In the genomic region with DNA sequence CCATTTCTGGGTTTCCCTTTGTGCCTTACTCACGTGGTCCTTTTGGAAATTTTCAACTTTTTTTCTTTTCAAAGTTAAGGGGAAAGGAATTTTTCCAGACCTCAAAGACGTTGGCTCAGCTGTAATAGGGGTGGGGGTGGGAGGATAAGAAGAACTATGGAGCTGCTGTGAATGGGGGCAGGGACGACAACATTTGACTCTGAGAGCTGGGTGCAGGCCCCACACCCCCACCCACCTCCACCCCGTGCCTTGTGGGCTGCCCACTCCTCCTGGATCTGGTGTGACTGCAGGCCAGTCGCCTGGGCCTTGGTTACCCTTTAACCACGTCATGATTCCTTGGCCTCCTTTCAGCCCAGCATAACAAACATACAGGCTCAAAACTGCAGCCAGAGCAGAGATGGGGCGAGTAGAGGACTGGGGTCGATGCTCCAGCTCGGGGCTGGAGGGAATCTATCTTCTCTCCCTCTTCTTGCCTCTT, we compare ENCODE assay signal across 10 mouse cellular contexts.
DNase-seq lines count a peak whose midpoint lies in the region; ATAC-seq and TF ChIP-seq lines count a peak whose summit lies in the region.
"Had no signal": no experiment of that assay in that cellular context is flagged by ENCODE, and none has a peak within 500 bp of the region (broad histone marks: within the 10 kb centered on the region; RNA-seq: fewer than 3 reads in every experiment).

No protein-coding gene starts in this region.

- no peak for ATAC-seq in heart, embryonic 13.5 days (ENCODE audit: extremely low read depth, insufficient number of reproducible peaks, low FRiP score, low TSS enrichment)
- ATAC-seq in Patski = peak; percentile 73
- ATAC-seq in kidney, embryonic 14.5 days (ENCODE audit: low FRiP score, low TSS enrichment) = peak; percentile 32; the same call in 1 of the 2 replicates
- ATAC-seq in liver, embryonic 14.5 days (ENCODE audit: insufficient read depth) = peak; percentile 39; the same call in 1 of the 2 replicates
- no peak for ATAC-seq in activated CD4-positive, CD25-positive, alpha-beta regulatory T cell, adult 4 months

- CTCF ChIA-PET in Patski (lab: Charles Lee) = interaction anchor here (1.0 to 1.8 kb wide), 2 partner anchors 16 to 178 kb away, joined by 3 to 4 read pairs; no protein-coding TSS in a partner anchor

- H3K4me1 ChIP-seq in heart, embryonic 13.5 days = peaks cover 33% of the 10 kb centered on the region
- peaks cover 47% of the 10 kb centered on the region for H3K4me1 ChIP-seq in kidney, embryonic 14.5 days (ENCODE audit: control insufficient read depth, insufficient read depth, low read length)
- peaks cover 0 to 6% of the 10 kb centered on the region in 2 experiments; a peak in 2 of 4 replicates for H3K4me1 ChIP-seq in liver, embryonic 14.5 days (replicated peaks; ENCODE audit: control insufficient read depth in 2 of 2, insufficient read depth in 2 of 2, low read length in 1 of 2)

- WGBS in heart, embryonic 13.5 days = 36% methylated on average over 9 of the region's 9 CpGs
- WGBS in kidney, embryonic 14.5 days = 29% methylated on average over 9 of the region's 9 CpGs
- WGBS in liver, embryonic 14.5 days (ENCODE audit: insufficient replicate concordance) = 30% methylated on average over 9 of the region's 9 CpGs

- DNase-seq in heart, postnatal 14 days = no peak
- DNase-seq in Patski (ENCODE audit: low read depth, low spot score) = no peak
- DNase-seq in liver, embryonic 14.5 days (ENCODE audit: low read depth in 3 of 3, low spot score in 3 of 3) = no peak
- no peak for DNase-seq in adrenal gland, postnatal 14 days
- no peak for DNase-seq in right cerebral cortex, postnatal 36 days (ENCODE audit: low spot score in 2 of 2)
- DNase-seq: adrenal gland, postnatal 10 days; thymus, postnatal 4 days had no signal

- intact Hi-C loops in heart, postnatal 14 days (cut with DNase I) = loop anchor here (10.0 kb wide), 1 partner anchor 145 kb away; a partner anchor contains a TSS

- TF ChIP-seq CTCF in Patski (IDR thresholded peaks at IDR 0.05) = no peak
- TF ChIP-seq CTCF in liver, embryonic 14.5 days (IDR thresholded peaks at IDR 0.05; ENCODE audit: low read depth) = no peak

- H3K4me3 ChIP-seq in heart, embryonic 13.5 days = no peak overlapping the region
- no peak overlapping the region for H3K4me3 ChIP-seq in kidney, embryonic 14.5 days (ENCODE audit: low read length)
- H3K4me3 ChIP-seq in liver, embryonic 14.5 days (ENCODE audit: insufficient read depth in 1 of 2, low read depth in 2 of 2, low read length in 2 of 2) = no peak overlapping the region

- POLR2A ChIA-PET in Patski (lab: Charles Lee) = interaction anchor here (0.5 to 1.1 kb wide), 3 partner anchors 16 to 394 kb away, joined by 3 to 8 read pairs (median 4); no protein-coding TSS in a partner anchor

- in situ Hi-C loops in Patski (cut with MboI; ENCODE audit: low pct_unique_long_range_greater_than_20kb) = no loop called here

- H3K36me3 ChIP-seq in heart, embryonic 13.5 days = no peaks in the 10 kb centered on the region
- H3K36me3 ChIP-seq in kidney, embryonic 14.5 days (ENCODE audit: control insufficient read depth, insufficient read depth, low read length) = no peaks in the 10 kb centered on the region
- no peaks in the 10 kb centered on the region for H3K36me3 ChIP-seq in liver, embryonic 14.5 days (replicated peaks; ENCODE audit: control insufficient read depth, insufficient read depth, low read depth)

- peak overlapping the region; percentile 12; the same call in 1 of the 2 replicates for H3K9ac ChIP-seq in heart, embryonic 13.5 days
- no peak overlapping the region for H3K9ac ChIP-seq in kidney, embryonic 14.5 days (ENCODE audit: low read depth, low read length)
- no peak overlapping the region for H3K9ac ChIP-seq in liver, embryonic 14.5 days (replicated peaks)

- H3K9me3 ChIP-seq in heart, embryonic 13.5 days = no peaks in the 10 kb centered on the region
- no peaks in the 10 kb centered on the region for H3K9me3 ChIP-seq in kidney, embryonic 14.5 days (ENCODE audit: control insufficient read depth, low read length)
- H3K9me3 ChIP-seq in liver, embryonic 14.5 days (ENCODE audit: control insufficient read depth, low read length) = no peaks in the 10 kb centered on the region

- H3K4me2 ChIP-seq in heart, embryonic 13.5 days = 0 out of 2 replicates have a peak overlapping the region, but pooled peaks have one; percentile 24
- no peak overlapping the region for H3K4me2 ChIP-seq in kidney, embryonic 14.5 days (replicated peaks; ENCODE audit: low read depth, low read length)
- H3K4me2 ChIP-seq in liver, embryonic 14.5 days (ENCODE audit: low read depth) = no peak overlapping the region

- peaks cover 14% of the 10 kb centered on the region for H3K27me3 ChIP-seq in heart, embryonic 13.5 days (replicated peaks)
- H3K27me3 ChIP-seq in Patski = no peaks in the 10 kb centered on the region
- no peaks in the 10 kb centered on the region for H3K27me3 ChIP-seq in kidney, embryonic 14.5 days (ENCODE audit: control insufficient read depth, insufficient read depth, low read length)
- no peaks in the 10 kb centered on the region; the same call in 1 of the 2 replicates for H3K27me3 ChIP-seq in liver, embryonic 14.5 days (ENCODE audit: control insufficient read depth, insufficient read depth, low read length)

- H3K27ac ChIP-seq in heart, embryonic 13.5 days (replicated peaks) = peak overlapping the region; percentile 66
- H3K27ac ChIP-seq in kidney, embryonic 14.5 days (ENCODE audit: low read depth, low read length) = peak overlapping the region; percentile 73
- H3K27ac ChIP-seq in liver, embryonic 14.5 days = no peak overlapping the region

- no peak for TF ChIP-seq EP300 in liver, embryonic 14.5 days (IDR thresholded peaks at IDR 0.05; ENCODE audit: low read depth)

Comparison
In these comparisons a context has a peak if more than half of its experiments do, and no peak if none do; other contexts are left out.
1. ATAC-seq: peak in Patski (single experiment), kidney, embryonic 14.5 days (single experiment) and liver, embryonic 14.5 days (single experiment); none in heart, embryonic 13.5 days (single experiment) and activated CD4-positive, CD25-positive, alpha-beta regulatory T cell, adult 4 months (single experiment).